Mouse (Mus musculus) monocyte, adult 2 months (primary cell): ENCODE measurements around the gene Rnf150.
A peak's percentile ranks its signal among the peaks of the same experiment; 100 is the strongest.
"Not testable (repeated sequence)": the region's sequence is repeated elsewhere in the genome, so short reads cannot be mapped to it uniquely, and the experiment has no call there.

Source experiments
- DNase-seq, 2 experiments: peaks; one replicate each; pipeline ENCODE4 v3.0.0; 2022; ENCODE audit warnings: low spot score in 2 of 2, low read depth in 1 of 2

Gene Rnf150

GRCm38 (mm10) chr8:83066846-83067245 lies 203.7 kb downstream of the Rnf150 start:
- DNase-seq: no peak

- DNase-seq: no peak
Measured at GRCm38 (mm10) chr8:83067906-83068305, 204.8 kb downstream of the Rnf150 start.

DNA sequence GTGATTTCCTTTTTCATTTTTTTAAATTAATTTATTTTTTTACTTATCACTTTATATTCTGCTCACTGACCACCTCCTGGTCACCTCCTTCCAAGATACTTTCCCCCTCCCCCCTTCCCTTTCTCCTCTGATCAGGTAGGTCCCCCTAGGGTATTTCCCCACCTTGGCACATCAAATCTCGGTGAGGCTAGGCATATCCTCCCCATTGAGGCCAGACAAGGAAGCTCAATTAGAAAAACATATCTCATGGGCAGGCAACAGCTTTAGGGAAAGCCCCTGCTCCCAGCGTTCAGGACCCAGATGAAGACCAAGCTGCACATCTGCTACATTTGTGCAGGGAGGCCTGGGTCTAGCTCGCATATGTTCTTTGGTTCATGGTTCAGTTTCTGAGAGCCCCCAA lies 211.1 kb downstream of the Rnf150 start:
- no peak for DNase-seq

DNA sequence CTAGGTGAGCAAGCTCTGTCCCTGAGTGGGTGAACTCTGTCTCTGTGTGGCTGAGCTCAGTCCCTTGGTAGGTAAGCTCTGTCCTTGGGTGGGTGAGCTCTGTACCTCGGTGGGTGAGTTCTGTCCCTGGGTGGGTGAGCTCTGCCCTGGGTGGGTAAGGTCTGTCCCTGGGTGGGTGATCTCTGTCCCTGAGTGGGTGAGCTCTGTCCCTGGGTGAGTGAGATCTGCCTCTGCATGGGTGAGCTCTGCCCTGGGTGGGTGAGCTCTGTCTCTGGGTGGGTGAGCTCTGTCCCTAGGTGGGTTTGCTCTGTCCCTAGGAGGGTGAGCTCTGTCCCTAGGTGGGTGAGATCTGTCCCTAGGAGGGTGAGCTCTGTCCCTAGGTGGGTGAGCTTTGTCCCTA lies 213.5 kb downstream of the Rnf150 start:
- no peak for DNase-seq

- no peak for DNase-seq
Measured at GRCm38 (mm10) chr8:83077329-83077728, 214.2 kb downstream of the Rnf150 start.

- DNase-seq: no peak
Measured at GRCm38 (mm10) chr8:83078701-83079533, 215.8 kb downstream of the Rnf150 start.

- DNase-seq: no peak
Measured at GRCm38 (mm10) chr8:83079534-83079844, 216.3 kb downstream of the Rnf150 start.

- DNase-seq: no peak
Measured at GRCm38 (mm10) chr8:83081266-83081665, 218.1 kb downstream of the Rnf150 start.

GRCm38 (mm10) chr8:83081806-83082205 lies 218.7 kb downstream of the Rnf150 start:
- DNase-seq: not testable (repeated sequence)

DNA sequence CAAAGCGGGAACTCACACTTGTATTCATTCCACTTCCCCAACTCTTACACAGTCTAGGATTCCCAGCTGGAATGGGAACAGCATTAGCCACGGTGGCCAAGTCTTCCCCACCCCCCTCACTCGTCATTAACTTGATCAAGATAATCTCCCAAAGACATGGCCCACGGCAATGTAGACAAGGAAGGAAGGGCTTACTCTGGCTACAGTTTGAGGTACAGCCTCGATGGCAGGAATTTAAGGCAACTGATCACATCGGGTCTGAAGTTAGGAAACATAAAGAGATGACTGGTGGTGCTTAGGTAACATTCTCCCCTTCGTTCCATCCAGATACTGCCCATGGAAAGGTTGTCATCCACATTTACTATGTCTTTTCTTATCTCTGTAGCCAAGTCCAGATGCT lies 219.1 kb downstream of the Rnf150 start:
- DNase-seq: no peak

DNA sequence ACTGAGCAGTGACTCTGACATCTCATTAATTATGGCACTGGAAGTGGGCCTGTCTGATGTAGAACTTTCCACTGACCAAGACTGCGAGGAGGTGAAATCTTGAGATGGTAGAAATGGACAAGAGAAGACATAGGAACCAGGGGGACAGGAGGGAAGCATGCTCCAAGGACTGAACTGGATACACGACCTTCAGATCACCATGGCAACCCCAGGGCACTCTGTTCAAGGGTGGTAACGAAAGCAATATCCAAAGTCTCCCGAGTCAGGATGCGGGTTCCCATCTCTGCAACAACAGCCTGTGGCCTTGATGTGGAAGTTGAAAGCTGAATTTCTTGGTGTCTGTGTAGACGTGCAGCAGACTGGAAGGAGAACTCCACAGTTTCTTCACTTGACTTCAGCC lies 220.3 kb downstream of the Rnf150 start:
- no peak for DNase-seq

- DNase-seq: no peak
Measured at GRCm38 (mm10) chr8:83085581-83085980, 222.4 kb downstream of the Rnf150 start.

DNA sequence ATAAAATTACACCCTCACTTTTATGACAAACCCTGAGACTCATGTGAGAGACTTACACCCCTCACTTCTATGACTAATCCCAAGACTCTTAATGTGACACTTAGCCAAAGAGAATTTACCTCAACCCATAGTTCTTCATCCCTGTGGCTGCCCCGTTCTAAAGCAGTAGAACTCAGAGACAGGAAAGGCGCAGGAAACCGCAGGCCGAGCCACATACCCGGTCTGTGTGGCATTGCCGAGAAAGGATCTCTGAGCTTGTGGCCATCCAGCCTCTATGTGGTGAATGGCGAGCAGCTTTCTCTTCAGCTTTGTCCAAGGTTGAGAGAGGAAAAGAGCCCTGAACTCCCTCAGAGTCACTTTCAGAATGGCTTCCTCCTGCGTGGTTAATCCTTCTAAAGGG lies 223.5 kb downstream of the Rnf150 start:
- no peak for DNase-seq

- no peak for DNase-seq
Measured at GRCm38 (mm10) chr8:83087604-83088003, 224.4 kb downstream of the Rnf150 start.

GRCm38 (mm10) chr8:83088156-83088555 lies 225.0 kb downstream of the Rnf150 start:
- no peak for DNase-seq

DNA sequence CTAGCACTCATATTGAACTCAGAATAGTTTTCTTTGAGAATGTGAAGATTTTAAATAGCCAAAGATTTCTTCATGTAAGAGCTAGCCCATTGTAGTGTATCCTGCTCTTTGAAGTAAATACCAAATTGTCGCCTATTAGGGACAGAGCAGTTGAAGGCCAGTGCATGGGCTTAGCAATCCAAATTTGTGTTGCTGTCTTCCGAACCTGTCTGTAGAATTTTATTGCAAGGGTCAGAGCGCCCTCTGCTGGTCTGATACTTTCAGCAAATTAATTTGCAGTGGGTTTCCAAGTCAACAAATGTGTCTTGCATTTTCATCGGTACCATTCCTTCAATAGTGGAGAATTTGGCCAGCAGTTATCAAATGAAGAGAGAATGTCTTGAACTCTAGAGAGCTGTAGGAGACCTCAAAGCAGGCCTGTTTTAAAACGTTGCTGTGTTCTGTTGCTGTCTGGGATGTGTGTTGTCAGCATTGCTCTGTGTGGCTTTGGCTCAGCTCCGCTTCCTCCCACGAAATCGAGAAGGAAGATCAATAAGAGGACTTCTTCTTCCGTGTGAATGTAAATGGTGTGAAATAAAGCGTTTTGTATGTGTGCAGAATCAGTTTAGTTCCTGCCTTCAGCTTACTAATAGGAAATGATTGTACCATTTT lies 226.3 kb downstream of the Rnf150 start:
- DNase-seq: peak in 1 of 2 experiments; percentile 63

DNA sequence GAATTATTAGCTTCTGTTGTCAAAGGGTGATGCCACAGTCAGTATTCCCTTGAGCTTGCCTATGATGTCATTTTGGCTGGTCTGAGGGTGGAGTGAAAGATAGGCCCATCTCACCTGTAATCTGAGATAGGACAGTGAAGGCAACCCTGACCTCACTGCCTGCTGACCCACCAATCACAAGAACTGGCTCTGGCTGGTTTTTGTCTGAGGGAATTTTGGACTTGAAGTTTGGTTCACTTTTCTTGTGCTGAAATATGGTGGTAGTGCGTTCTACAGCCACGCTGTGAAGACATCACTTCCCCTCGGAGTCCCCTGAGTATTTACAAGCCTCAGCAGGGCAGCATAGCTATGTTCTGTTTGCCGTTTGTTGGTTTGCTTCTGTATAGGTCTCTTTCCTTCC lies 227.3 kb downstream of the Rnf150 start:
- no peak for DNase-seq

- no peak for DNase-seq
Measured at GRCm38 (mm10) chr8:83100041-83100440, 236.9 kb downstream of the Rnf150 start.

DNA sequence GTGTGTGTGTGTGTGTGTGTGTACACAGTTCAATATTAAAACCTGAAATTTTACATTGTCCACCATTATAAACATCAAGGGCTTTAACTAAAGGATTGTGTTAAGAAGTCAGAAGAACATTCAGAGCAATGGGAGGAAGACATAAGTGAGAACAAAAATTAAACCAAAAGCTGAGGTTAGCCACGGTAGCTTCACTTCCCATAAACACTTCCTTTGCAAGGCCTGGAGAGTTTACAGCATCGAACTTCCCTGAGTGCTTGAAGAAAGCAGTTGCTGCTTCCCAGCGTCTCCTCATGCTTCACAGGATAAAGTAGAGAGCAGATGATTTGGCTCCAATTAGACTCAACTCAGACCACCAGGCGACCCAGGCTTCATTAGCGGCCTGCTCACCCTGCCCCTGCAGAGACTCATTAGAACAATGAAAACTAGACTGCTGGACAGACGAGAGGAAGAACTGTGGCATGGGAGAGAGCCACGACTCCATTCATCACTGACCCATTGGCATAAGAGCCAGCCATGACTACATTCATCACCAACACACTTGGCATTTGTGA lies 239.9 kb downstream of the Rnf150 start:
- DNase-seq: no peak

- no peak for DNase-seq
Measured at GRCm38 (mm10) chr8:83103968-83104367, 240.8 kb downstream of the Rnf150 start.

DNA sequence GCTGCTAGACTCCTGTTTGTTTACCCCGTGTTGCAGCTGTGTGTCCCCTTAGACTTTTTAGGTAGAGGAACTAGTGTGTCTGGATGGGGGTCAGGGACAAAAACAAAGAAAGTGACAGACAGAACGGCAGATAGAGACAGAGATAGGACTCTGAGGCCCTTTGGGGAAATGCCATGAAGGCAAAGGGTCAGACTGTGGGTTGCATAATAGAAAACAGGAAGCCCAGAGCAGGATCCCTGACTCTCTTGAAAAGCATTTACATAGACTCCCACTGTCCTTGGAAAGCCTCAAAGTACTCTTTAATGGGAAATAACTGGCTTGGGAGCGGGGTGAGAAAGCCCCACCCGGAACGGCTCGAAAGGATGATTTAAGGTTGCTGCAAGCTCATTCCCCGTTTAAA lies 246.6 kb downstream of the Rnf150 start:
- DNase-seq: no peak

GRCm38 (mm10) chr8:83110177-83110576 lies 247.0 kb downstream of the Rnf150 start:
- no peak for DNase-seq

DNA sequence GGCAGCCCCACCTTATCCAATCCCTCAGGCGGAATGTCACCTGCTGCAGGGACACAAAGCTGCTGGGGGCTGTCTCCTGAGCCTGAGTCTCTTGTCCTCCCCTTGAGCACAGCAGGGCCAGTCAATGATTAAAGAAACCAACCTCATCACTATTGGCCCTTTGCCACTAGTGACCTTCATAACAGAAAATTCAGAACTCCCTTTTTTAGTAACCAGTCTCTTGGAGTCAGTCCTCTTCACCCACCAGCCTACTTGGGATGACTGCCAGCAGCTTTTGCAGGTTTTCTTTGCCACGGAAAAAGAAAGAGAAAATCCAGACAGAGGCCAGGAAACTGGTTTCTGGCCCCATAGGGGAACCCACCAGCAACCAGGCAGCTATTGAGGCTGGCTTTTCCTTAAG lies 271.9 kb downstream of the Rnf150 start:
- no peak for DNase-seq
